ENCODE assay signal across 28 mouse cellular contexts in the genomic region with DNA sequence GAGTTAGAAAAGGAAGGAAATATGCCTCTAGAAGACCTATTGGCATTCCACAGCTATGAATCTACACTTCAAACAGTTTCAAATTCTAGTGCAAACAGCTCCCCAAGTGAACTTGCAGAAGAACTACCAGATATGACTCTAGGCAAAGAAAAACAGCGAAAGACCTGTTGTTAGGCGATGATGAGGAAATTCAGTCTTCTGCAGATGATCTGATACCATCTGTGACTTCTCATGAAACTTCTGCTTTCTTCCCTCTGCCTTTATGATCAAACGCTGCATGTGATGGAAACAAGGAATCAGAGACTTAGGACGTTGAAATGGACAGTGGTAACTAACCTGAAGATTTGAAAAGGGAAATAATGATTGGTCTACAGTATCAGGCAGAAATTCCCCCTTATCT.
"Had no signal": no experiment of that assay in that cellular context is flagged by ENCODE, and none has a peak within 500 bp of the region (broad histone marks: within the 10 kb centered on the region; RNA-seq: fewer than 3 reads in every experiment).

No protein-coding gene starts in this region.

- H3K4me1 ChIP-seq: embryonic facial prominence, embryonic 10.5 days; embryonic facial prominence, embryonic 12.5 days; embryonic facial prominence, embryonic 13.5 days; embryonic facial prominence, embryonic 15.5 days; forebrain, embryonic 10.5 days; forebrain, embryonic 12.5 days; forebrain, embryonic 13.5 days; forebrain, embryonic 15.5 days had no signal

- ATAC-seq: forebrain, embryonic 13.5 days; forebrain, embryonic 14.5 days; forebrain, embryonic 15.5 days; forebrain, embryonic 16.5 days; forebrain, postnatal 0 days had no signal

- DNase-seq: cerebellum, adult 8-10 months; cerebellum, adult 9-10 months; cerebellum, adult 9-11 months; cerebellum, postnatal 10 days; cerebellum, postnatal 14 days; cerebellum, postnatal 25 days; cerebellum, postnatal 36 days; embryo, embryonic 11 days; forebrain, postnatal 0 days; gastrocnemius, adult 2 months; gastrocnemius, postnatal 10 days; gastrocnemius, postnatal 14 days; gastrocnemius, postnatal 25 days; gastrocnemius, postnatal 36 days; heart, adult 11 months; heart, adult 18-20 months; heart, adult 2 months had no signal

- H3K27ac ChIP-seq: embryonic facial prominence, embryonic 10.5 days; embryonic facial prominence, embryonic 12.5 days; embryonic facial prominence, embryonic 13.5 days; embryonic facial prominence, embryonic 15.5 days; forebrain, embryonic 10.5 days; forebrain, embryonic 12.5 days; forebrain, embryonic 13.5 days; forebrain, embryonic 15.5 days; gastrocnemius, adult 2 months; heart, adult 2 months had no signal

- H3K9ac ChIP-seq: embryonic facial prominence, embryonic 12.5 days; embryonic facial prominence, embryonic 13.5 days; embryonic facial prominence, embryonic 15.5 days; forebrain, embryonic 12.5 days; forebrain, embryonic 13.5 days; forebrain, embryonic 15.5 days; forebrain, postnatal 0 days had no signal

- H3K36me3 ChIP-seq: embryonic facial prominence, embryonic 10.5 days; embryonic facial prominence, embryonic 12.5 days; embryonic facial prominence, embryonic 13.5 days; embryonic facial prominence, embryonic 15.5 days; forebrain, embryonic 10.5 days; forebrain, embryonic 12.5 days; forebrain, embryonic 15.5 days had no signal

- H3K27me3 ChIP-seq: embryonic facial prominence, embryonic 12.5 days; embryonic facial prominence, embryonic 13.5 days; embryonic facial prominence, embryonic 15.5 days; forebrain, embryonic 12.5 days; forebrain, embryonic 13.5 days; forebrain, embryonic 15.5 days had no signal

- H3K9me3 ChIP-seq: embryonic facial prominence, embryonic 10.5 days; embryonic facial prominence, embryonic 12.5 days; embryonic facial prominence, embryonic 13.5 days; embryonic facial prominence, embryonic 15.5 days; forebrain, embryonic 10.5 days; forebrain, embryonic 12.5 days; forebrain, embryonic 13.5 days; forebrain, embryonic 15.5 days had no signal

- H3K4me2 ChIP-seq: embryonic facial prominence, embryonic 12.5 days; embryonic facial prominence, embryonic 13.5 days; embryonic facial prominence, embryonic 15.5 days; forebrain, embryonic 12.5 days; forebrain, embryonic 13.5 days; forebrain, embryonic 15.5 days had no signal

- H3K4me3 ChIP-seq: embryonic facial prominence, embryonic 10.5 days; embryonic facial prominence, embryonic 12.5 days; embryonic facial prominence, embryonic 13.5 days; embryonic facial prominence, embryonic 15.5 days; erythroblast, embryonic 14.5 days; forebrain, embryonic 10.5 days; forebrain, embryonic 12.5 days; forebrain, embryonic 13.5 days; forebrain, embryonic 15.5 days; gastrocnemius, adult 2 months; heart, adult 2 months had no signal
